Mouse (Mus musculus) frontal cortex, postnatal 25 days (tissue): Measurements from ENCODE around the gene Trp53inp2.
A peak's percentile ranks its signal among the peaks of the same experiment; 100 is the strongest.

ENCODE experiments used
- DNase-seq, 2 experiments: peaks; one replicate each; pipeline ENCODE4 v3.0.0; 2022; ENCODE audit warnings: low spot score in 2 of 2

Gene Trp53inp2

GRCm38 (mm10) chr2:155380261-155381059, at the start of gene Trp53inp2:
Gene Trp53inp2, plus strand, starts transcription at chr2:155381059.
- DNase-seq: no peak

GRCm38 (mm10) chr2:155331351-155331750, 49.5 kb upstream of the Trp53inp2 start:
- no peak for DNase-seq

GRCm38 (mm10) chr2:155333421-155333820, 47.4 kb upstream of the Trp53inp2 start:
- DNase-seq: no peak

GRCm38 (mm10) chr2:155335231-155335630, 45.6 kb upstream of the Trp53inp2 start:
- DNase-seq: no peak

GRCm38 (mm10) chr2:155336254-155336653, 44.6 kb upstream of the Trp53inp2 start:
- DNase-seq: no peak

- no peak for DNase-seq
Observed at GRCm38 (mm10) chr2:155340166-155340565, 40.7 kb upstream of the Trp53inp2 start.

- no peak for DNase-seq
Observed at GRCm38 (mm10) chr2:155346670-155347069, 34.2 kb upstream of the Trp53inp2 start.

- no peak for DNase-seq
Observed at GRCm38 (mm10) chr2:155354402-155354801, 26.5 kb upstream of the Trp53inp2 start.

- DNase-seq: peak; percentile 91 to 92
Observed at GRCm38 (mm10) chr2:155356971-155357591, 23.8 kb upstream of the Trp53inp2 start, which contains the start of gene Pigu. Gene Pigu, minus strand, starts transcription at chr2:155357430.

- no peak for DNase-seq
Observed at GRCm38 (mm10) chr2:155357686-155358399, 23.0 kb upstream of the Trp53inp2 start.

GRCm38 (mm10) chr2:155367635-155368284, 13.1 kb upstream of the Trp53inp2 start:
- no peak for DNase-seq

- DNase-seq: no peak
Observed at GRCm38 (mm10) chr2:155369333-155369883, 11.5 kb upstream of the Trp53inp2 start.

- DNase-seq: no peak
Observed at GRCm38 (mm10) chr2:155372451-155372850, 8.4 kb upstream of the Trp53inp2 start.

GRCm38 (mm10) chr2:155373302-155373701, 7.6 kb upstream of the Trp53inp2 start:
- no peak for DNase-seq

- DNase-seq: no peak
Observed at GRCm38 (mm10) chr2:155373886-155374285, 7.0 kb upstream of the Trp53inp2 start.

GRCm38 (mm10) chr2:155374521-155374920, 6.3 kb upstream of the Trp53inp2 start:
- no peak for DNase-seq

- no peak for DNase-seq
Observed at GRCm38 (mm10) chr2:155376191-155376590, 4.7 kb upstream of the Trp53inp2 start.

- DNase-seq: no peak
Observed at GRCm38 (mm10) chr2:155381060-155381437, 190 bp downstream of the Trp53inp2 start.

- DNase-seq: peak; percentile 93 to 97
Observed at GRCm38 (mm10) chr2:155381643-155382331, 928 bp downstream of the Trp53inp2 start.

GRCm38 (mm10) chr2:155382332-155382700, 1.5 kb downstream of the Trp53inp2 start:
- no peak for DNase-seq

- DNase-seq: no peak
Observed at GRCm38 (mm10) chr2:155382791-155383438, 2.1 kb downstream of the Trp53inp2 start.
